Mouse (Mus musculus): ENCODE results near the gene Alox12e. TPM values are rescaled to one million over a fixed set of nuclear protein-coding genes. Genes with fewer than 3 reads are reported as not detected.

Alox12e gene
- total and polyA plus RNA-seq, 3 experiments: 0.10 to 0.16 TPM; not detected in 1

- no peaks in the 10 kb centered on the region for H3K4me1 ChIP-seq (ENCODE audit: control insufficient read depth, insufficient read depth, low read length)
- H3K79me2 ChIP-seq (replicated peaks; ENCODE audit: control insufficient read depth, insufficient read depth, low read length): no peaks in the 10 kb centered on the region
- intact Hi-C loops (cut with DNase I): no loop called here
- H3K27me3 ChIP-seq (ENCODE audit: control insufficient read depth, insufficient read depth, low read length): no peaks in the 10 kb centered on the region; the same call in 1 of the 2 replicates
- no peak overlapping the region for H3K9ac ChIP-seq (ENCODE audit: low read depth, low read length)
- WGBS: 88% methylated on average over 8 of the region's 8 CpGs
- H3K36me3 ChIP-seq (ENCODE audit: control insufficient read depth, insufficient read depth, low read length): no peaks in the 10 kb centered on the region
- no peak for DNase-seq
- no peak overlapping the region for H3K27ac ChIP-seq
- no peak overlapping the region for H3K4me3 ChIP-seq
- TF ChIP-seq POLR2A (IDR thresholded peaks at IDR 0.05; ENCODE audit: insufficient read depth, low read depth, low read length) (no peak), EP300 (IDR thresholded peaks at IDR 0.05; ENCODE audit: insufficient read depth, low read depth, low read length) (no peak), CTCF (IDR thresholded peaks at IDR 0.05) (no peak)
These were observed 23.1 kb upstream of the Alox12e start for GRCm38 (mm10) chr11:70345546-70345945.

DNA sequence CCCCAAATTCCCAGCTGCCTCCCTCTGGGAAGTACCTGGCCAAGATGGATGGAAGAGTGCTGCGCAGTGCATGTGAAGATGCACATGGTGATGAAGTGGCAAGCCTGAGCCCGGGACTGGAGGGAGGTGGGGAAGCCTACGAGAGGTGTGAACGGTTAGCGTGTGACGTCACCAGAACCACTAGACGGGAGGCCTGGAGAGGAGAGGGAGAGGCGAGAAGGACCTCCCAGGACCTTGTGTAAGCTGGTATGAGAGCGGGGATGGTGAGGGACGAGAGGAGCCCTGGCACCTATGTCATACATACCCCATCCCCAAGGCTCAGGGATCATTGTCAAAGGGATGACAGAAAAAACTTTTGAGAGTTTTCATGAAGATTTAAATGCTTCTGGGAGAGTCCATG is 22.6 kb upstream of the Alox12e start:
- DNase-seq: no peak
- H3K79me2 ChIP-seq (replicated peaks; ENCODE audit: control insufficient read depth, insufficient read depth, low read length): no peaks in the 10 kb centered on the region
- intact Hi-C loops (cut with DNase I): no loop called here
- TF ChIP-seq EP300 (IDR thresholded peaks at IDR 0.05; ENCODE audit: insufficient read depth, low read depth, low read length) (no peak), CTCF (IDR thresholded peaks at IDR 0.05) (no peak), POLR2A (IDR thresholded peaks at IDR 0.05; ENCODE audit: insufficient read depth, low read depth, low read length) (no peak)
- H3K27ac ChIP-seq: no peak overlapping the region
- no peaks in the 10 kb centered on the region for H3K36me3 ChIP-seq (ENCODE audit: control insufficient read depth, insufficient read depth, low read length)
- H3K4me1 ChIP-seq (ENCODE audit: control insufficient read depth, insufficient read depth, low read length): no peaks in the 10 kb centered on the region
- no peak overlapping the region for H3K4me3 ChIP-seq
- 62% methylated on average over 10 of the region's 10 CpGs for whole genome bisulfite sequencing
- H3K9ac ChIP-seq (ENCODE audit: low read depth, low read length): no peak overlapping the region
- H3K27me3 ChIP-seq (ENCODE audit: control insufficient read depth, insufficient read depth, low read length): no peaks in the 10 kb centered on the region; the same call in 1 of the 2 replicates

GRCm38 (mm10) chr11:70339481-70339880 is 17.1 kb upstream of the Alox12e start:
- Histone ChIP-seq H3K4me1 (ENCODE audit: control insufficient read depth, insufficient read depth, low read length) (no peaks in the 10 kb centered on the region), H3K79me2 (replicated peaks; ENCODE audit: control insufficient read depth, insufficient read depth, low read length) (no peaks in the 10 kb centered on the region), H3K27ac (no peak overlapping the region), H3K4me3 (no peak overlapping the region), H3K36me3 (ENCODE audit: control insufficient read depth, insufficient read depth, low read length) (no peaks in the 10 kb centered on the region), H3K9ac (ENCODE audit: low read depth, low read length) (no peak overlapping the region), H3K27me3 (ENCODE audit: control insufficient read depth, insufficient read depth, low read length) (no peaks in the 10 kb centered on the region)
- WGBS: 25% methylated on average over 7 of the region's 7 CpGs
- DNase-seq: no peak
- intact Hi-C loops (cut with DNase I): no loop called here
- TF ChIP-seq POLR2A (IDR thresholded peaks at IDR 0.05; ENCODE audit: insufficient read depth, low read depth, low read length): no peak
- no peak for TF ChIP-seq EP300 (IDR thresholded peaks at IDR 0.05; ENCODE audit: insufficient read depth, low read depth, low read length)

DNA sequence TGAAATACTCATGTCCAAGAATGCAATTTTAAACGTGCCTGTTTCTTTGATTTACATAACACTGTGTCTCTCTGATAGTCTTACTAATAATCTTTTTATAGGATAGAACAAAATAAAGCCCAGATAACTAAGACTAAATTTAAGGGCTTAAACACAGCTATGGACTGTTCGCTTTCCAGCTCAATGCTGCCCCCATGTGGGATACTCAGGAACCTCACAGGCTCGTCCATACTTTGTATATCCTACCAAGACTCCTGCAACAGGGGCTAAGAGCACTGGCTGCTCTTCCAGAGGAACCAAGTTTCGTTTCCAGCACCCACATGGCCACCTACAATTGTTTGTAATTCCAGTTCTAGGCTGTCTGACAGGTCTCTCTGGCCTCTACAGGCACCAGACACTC is 12.0 kb upstream of the Alox12e start:
- whole genome bisulfite sequencing: 23% methylated on average over 4 of the region's 4 CpGs
- Histone ChIP-seq H3K79me2 (replicated peaks; ENCODE audit: control insufficient read depth, insufficient read depth, low read length) (no peaks in the 10 kb centered on the region), H3K36me3 (ENCODE audit: control insufficient read depth, insufficient read depth, low read length) (no peaks in the 10 kb centered on the region), H3K27me3 (ENCODE audit: control insufficient read depth, insufficient read depth, low read length) (no peaks in the 10 kb centered on the region), H3K27ac (no peak overlapping the region), H3K4me3 (no peak overlapping the region), H3K4me1 (ENCODE audit: control insufficient read depth, insufficient read depth, low read length) (no peaks in the 10 kb centered on the region), H3K9ac (ENCODE audit: low read depth, low read length) (no peak overlapping the region)
- intact Hi-C loops (cut with DNase I): no loop called here
- no peak for TF ChIP-seq EP300 (IDR thresholded peaks at IDR 0.05; ENCODE audit: insufficient read depth, low read depth, low read length)
- TF ChIP-seq CTCF (IDR thresholded peaks at IDR 0.05): peak; percentile 76
- DNase-seq: peak; percentile 25 to 36

DNA sequence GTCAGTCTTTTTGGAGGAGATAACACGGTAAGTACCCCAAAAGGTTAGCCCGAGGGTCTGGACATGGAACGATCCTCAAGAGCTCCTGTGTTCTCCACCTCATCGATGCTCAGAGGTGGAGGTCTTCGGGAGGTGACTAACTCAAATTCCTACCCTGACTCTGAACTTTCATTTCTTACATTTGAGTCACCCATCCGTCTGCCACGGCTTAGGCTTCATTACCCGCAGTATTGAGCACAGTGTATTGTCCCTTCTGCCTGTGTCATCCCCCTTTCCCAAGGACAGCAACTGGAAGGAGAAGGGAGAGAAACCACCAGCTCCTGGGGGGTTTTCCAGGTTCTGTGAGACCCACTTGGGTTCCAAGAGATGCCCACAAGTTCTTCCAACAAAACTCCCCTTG is 2.3 kb upstream of the Alox12e start:
- no peak for DNase-seq
- no peaks in the 10 kb centered on the region for H3K36me3 ChIP-seq (ENCODE audit: control insufficient read depth, insufficient read depth, low read length)
- no peak overlapping the region for H3K27ac ChIP-seq
- TF ChIP-seq POLR2A (IDR thresholded peaks at IDR 0.05; ENCODE audit: insufficient read depth, low read depth, low read length): no peak
- no peak for TF ChIP-seq EP300 (IDR thresholded peaks at IDR 0.05; ENCODE audit: insufficient read depth, low read depth, low read length)
- TF ChIP-seq CTCF (IDR thresholded peaks at IDR 0.05): no peak
- intact Hi-C loops (cut with DNase I): no loop called here
- H3K27me3 ChIP-seq (ENCODE audit: control insufficient read depth, insufficient read depth, low read length): peaks cover 10% of the 10 kb centered on the region
- no peak overlapping the region for H3K4me3 ChIP-seq
- 80% methylated on average over 8 of the region's 8 CpGs for WGBS
- no peaks in the 10 kb centered on the region for H3K4me1 ChIP-seq (ENCODE audit: control insufficient read depth, insufficient read depth, low read length)
- H3K9ac ChIP-seq (ENCODE audit: low read depth, low read length): no peak overlapping the region
- no peaks in the 10 kb centered on the region for H3K79me2 ChIP-seq (replicated peaks; ENCODE audit: control insufficient read depth, insufficient read depth, low read length)

DNA sequence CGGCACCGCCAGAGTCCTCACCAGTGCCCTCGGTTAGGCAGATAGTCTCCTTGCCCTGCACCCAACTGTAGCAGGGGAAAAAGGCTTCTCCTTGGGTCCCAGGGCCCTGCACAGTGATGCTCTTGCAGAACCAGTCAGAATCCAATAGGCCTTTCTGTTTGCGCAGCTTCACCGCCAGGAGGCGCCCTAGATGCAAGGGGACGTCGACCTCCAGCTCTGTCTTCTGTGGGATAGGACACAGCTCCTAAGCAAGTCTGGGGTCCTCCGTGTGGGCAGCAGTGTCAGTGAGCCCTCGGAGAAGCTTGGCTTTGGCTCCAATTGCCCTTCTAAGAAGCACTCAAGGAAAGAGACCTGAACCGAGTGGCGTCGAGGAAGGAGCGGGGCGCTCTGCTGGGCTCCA is 764 bp downstream of the Alox12e start:
- 3% methylated on average over 15 of the region's 15 CpGs for WGBS
- peak; percentile 75 for TF ChIP-seq CTCF (IDR thresholded peaks at IDR 0.05)
- no peak for TF ChIP-seq EP300 (IDR thresholded peaks at IDR 0.05; ENCODE audit: insufficient read depth, low read depth, low read length)
- intact Hi-C loops (cut with DNase I): no loop called here
- DNase-seq: peak; percentile 11 to 55
- Histone ChIP-seq H3K79me2 (replicated peaks; ENCODE audit: control insufficient read depth, insufficient read depth, low read length) (no peaks in the 10 kb centered on the region), H3K9ac (ENCODE audit: low read depth, low read length) (no peak overlapping the region), H3K27ac (no peak overlapping the region), H3K4me1 (ENCODE audit: control insufficient read depth, insufficient read depth, low read length) (no peaks in the 10 kb centered on the region), H3K4me3 (no peak overlapping the region), H3K27me3 (ENCODE audit: control insufficient read depth, insufficient read depth, low read length) (peaks cover 12% of the 10 kb centered on the region; the same call in 1 of the 2 replicates), H3K36me3 (ENCODE audit: control insufficient read depth, insufficient read depth, low read length) (no peaks in the 10 kb centered on the region)

All from heart, adult 2 months (tissue).